Mouse (Mus musculus) telencephalon, adult 2 months (tissue): Measurements from ENCODE around the gene Gas2.
A peak's percentile ranks its signal among the peaks of the same experiment; 100 is the strongest.

Experiments used
- DNase-seq: peaks from one replicate; pipeline ENCODE4 v3.0.0-alpha.2; 2011; ENCODE audit warnings: low read depth, low spot score

Gas2 gene

DNA sequence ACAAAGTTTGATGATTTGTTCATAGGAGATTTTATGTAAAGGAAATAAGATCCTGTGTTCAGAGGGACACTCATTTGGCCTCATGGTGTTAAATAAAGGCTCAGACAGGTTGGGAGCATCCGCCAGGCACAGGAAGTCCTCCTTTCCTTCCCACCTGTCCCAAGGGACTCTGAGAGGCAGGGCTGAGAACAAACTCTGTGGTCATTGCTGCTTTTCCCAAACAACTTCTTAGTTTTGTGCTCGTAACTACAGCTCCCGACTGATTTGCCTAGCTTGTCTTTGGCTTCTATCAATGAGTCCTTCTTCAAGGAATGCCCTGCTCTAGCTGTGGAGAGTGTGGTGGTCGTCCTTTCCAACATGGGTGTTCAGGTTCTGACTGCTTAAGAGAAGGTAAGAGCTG, 18.3 kb downstream of the Gas2 start:
- no peak for DNase-seq

GRCm38 (mm10) chr7:51885345-51885744, 23.5 kb downstream of the Gas2 start:
- DNase-seq: no peak

GRCm38 (mm10) chr7:51887678-51888567, 26.1 kb downstream of the Gas2 start:
- no peak for DNase-seq

DNA sequence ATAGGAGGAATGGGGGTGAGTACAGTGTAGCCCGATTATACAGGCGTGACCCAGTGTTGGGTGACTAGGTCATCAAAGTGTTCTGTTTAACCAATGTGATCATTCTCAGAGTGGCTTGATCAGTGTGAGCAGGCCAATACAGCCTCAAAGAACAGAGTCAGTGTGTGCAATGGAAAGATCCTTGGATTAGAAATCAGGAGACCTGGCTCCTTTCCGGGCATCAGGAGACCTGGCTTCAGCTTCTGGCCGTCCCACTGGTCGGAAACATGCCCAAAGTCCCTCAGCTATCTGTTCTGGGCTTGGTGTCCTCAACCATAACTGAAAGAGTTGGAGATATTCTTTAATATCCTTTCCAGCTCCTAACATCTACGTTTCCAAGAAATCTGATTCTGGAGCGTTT, 27.8 kb downstream of the Gas2 start:
- DNase-seq: no peak

DNA sequence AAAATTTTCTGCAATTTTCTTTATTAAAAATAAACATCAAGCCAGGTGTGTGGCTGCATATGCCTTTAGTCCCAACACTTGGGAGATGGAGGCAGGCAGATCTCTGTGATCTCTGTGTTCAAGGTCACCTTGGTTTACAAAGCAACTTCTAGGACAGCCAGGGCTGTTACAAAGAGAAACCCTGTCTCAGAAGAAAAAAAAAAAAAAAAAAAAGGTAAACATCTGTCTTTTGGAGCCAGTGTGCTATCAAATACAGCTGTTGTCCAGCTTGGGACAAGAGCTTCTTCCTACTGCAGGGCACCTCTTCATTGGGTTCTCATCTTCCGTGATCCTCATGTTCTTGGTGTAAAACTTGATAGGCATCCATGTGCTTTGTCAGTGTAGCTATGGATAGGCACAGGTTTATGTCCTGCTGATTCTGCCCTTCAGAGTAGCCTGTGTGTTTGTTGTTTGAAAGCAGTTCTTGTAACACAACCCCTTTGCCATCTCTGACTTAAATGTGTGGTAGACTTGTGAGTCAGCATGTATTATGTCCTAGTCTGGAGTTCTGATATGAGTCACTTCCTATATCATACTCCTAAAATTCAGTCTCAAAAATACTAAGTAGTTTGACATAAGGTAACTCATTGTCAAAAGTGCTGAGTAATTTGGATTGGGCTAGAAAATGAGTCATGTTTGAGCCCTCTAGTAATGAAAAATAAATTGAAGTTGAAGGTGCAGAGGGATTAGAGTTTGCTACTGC, 30.6 kb downstream of the Gas2 start:
- DNase-seq: no peak

DNA sequence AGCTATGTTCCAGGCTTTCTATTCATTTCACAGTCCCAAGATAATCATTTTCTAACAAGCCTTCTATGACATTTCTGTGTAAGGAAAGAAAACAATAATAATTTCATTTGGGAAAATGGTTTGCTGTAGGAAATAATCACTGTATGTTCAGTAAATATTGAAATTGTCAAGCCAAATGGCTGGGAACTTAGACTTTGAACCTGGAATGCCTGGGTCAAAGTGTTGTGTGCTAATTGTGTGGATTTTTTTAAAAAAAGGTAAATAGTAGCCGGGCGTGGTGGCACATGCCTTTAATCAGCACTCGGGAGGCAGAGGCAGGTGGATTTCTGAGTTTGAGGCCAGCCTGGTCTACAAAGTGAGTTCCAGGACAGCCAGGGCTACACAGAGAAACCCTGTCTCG, 31.2 kb downstream of the Gas2 start:
- DNase-seq: no peak

- DNase-seq: no peak
These were observed 32.5 kb downstream of the Gas2 start for GRCm38 (mm10) chr7:51894133-51894801.

GRCm38 (mm10) chr7:51894939-51895338, 33.1 kb downstream of the Gas2 start:
- no peak for DNase-seq

DNA sequence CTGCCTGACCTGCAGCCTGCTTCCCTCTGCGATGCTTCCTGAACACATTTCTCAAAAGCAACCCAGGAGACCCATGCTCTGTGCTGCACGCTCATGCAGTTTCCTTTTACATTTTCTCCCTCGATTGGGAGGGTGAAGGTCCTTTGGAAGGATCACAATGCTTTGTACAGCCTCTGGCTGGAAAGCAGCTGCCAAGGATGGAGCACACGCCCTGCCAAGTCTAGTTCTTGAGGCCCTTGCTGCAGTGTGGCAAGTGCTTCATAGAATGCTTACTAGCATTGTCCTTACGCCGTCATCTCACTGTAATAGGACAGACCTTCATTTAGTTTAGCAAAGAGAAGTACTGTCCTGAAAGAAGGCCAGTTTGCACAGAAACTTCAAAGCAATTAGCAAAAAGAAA, 37.3 kb downstream of the Gas2 start:
- no peak for DNase-seq

- peak; percentile 38 for DNase-seq
These were observed 51.7 kb downstream of the Gas2 start for GRCm38 (mm10) chr7:51913292-51914050.

- DNase-seq: no peak
These were observed 52.3 kb downstream of the Gas2 start for GRCm38 (mm10) chr7:51914132-51914531.

DNA sequence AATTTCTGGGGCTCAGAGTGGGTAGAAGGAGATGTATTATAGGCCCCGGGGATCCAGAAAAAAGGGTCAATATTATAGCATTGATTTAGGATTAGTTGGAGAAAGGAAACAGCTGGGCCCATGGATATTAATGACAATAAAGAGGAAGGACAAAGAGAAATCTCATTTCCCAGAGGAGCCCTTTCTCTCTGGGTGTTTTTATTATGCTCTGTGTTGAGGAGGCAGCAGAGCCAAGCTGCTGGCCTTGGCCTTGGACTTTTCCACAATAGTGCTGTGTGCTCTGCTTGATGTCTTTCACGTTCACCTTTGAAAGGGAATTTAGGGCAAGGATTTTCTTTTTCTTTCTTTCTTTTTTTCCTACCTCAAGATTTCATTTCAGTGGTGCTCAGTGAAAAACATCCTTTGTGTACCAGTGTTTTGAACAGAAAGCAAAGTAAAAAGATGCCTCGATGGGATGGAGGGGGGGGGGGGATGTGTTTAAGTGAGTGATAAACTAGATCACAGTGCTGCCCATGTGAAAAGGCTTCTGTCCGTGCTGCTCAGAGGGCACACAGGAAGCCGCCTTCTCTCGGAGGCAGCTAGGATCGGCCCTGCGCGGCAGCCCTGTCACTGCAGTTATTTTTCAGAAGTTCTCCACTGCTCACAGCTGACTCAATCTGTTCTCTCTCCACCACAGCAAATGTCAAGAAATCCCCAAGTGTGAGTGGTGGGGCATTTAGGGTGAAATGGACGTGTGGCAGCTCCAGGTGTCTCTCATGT, 67.1 kb downstream of the Gas2 start:
- peak; percentile 10 for DNase-seq

DNA sequence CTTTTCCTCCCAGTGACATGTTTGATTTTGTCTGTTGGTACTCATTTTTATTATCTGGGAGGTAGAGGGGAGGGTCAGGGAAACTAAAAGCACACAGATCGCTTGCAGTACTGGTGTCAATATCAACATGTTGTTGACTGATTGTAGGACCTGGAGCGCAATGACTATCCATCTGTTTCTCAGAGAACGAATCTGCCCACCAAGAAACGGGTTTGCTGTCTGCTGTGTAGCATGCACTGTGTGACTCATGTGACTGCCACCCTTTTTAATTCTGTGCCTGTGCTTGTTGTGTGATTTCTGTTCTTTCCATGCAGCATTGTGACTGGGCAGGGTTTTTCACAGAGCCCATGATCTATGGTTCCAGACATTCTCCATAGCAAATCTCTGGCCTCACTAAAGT, 69.4 kb downstream of the Gas2 start:
- DNase-seq: peak; percentile 6

DNA sequence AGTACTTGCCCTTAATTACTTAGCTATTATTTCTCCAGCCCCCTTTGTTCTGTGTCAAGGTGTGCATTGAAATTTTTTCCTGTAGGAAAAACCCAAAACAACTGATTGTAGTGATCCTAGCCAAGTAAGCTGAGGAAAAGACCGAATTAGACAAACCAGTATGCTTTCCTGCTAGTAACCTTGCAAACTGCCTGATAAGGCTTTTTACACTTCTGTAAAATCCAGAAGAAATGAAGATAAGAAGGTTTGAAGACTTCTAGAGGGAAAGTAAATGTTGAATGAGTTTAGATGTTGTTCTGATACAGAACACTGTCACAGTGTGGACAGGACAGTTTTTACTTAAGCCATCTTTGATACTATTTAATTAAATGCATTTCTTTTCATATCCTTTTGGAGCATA, 75.5 kb downstream of the Gas2 start:
- no peak for DNase-seq

DNA sequence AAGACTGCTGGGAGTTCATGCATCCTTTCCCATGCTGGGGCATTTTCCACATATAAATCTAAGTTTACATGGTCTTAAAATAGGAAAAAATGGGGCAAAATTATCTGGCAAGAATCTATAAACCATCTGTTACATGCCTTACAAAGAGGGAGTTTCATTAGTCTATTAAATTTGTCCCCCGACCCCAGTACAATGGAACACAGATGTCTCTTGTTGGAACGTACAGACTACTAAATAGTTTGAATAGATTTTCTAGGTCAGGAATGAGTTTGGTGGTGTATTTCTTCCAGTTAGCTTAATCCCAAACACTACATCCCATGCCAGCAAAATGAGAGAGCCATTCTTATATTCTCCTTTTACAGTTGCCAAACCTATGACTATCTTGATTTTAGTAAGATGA, 78.6 kb downstream of the Gas2 start:
- DNase-seq: no peak

- no peak for DNase-seq
These were observed 93.7 kb downstream of the Gas2 start for GRCm38 (mm10) chr7:51955424-51956041.

DNA sequence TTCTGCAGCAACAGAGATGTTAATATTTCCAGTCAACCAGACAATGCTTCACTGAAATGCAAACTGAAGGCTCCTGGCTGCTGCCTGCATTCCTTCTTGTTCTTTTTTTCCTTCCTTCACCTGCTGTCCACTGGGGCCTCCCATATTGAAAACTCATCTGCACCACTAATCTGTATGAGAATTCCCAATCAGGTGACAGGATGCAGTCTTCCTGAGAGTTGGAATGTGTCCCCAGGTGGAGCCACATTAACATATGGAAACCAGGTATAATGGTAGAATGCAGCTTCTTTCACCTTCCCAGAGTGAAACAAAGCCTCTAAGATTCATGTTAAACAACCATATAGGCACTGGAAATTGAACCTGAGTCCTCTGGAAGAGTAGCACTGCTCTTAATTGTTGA, 96.0 kb downstream of the Gas2 start:
- DNase-seq: no peak

- DNase-seq: no peak
These were observed 99.0 kb downstream of the Gas2 start for GRCm38 (mm10) chr7:51960698-51961374.

DNA sequence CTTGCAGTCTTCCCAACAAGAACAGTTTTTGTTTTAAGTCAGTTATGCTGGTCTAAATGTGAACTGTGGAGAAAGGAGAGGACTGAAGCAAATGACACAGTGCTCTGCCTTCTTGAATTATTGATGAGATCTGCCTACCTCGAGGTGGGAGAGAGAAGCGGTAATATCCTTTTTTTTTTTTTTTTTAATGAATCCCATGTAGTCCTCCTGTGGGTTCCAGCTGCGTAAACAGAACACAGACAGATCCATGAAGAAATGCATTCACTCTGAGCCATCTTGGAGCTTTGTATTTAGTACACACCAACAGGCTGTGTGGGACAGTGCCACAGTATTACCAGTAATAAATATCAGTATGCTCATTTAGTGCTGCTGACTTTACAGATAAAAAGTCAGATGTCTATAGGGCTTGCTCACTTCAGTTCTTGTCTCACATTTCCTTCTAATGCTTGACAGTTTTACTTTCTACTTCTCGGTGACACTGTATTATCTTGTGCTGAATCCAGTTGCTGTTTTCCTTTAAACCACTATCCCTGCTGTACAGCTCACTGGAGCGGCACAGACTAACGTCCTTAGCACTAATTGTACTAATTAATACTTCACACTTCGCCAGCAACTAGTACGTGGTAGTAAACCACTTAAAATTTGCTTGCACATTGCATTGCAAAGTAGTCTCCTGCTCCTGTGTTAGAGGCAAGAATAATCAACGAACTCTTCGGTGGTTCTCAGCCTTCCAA, 100.6 kb downstream of the Gas2 start:
- DNase-seq: no peak
